Mouse (Mus musculus) liver, embryonic 12.5 days (tissue): Measurements from ENCODE around the gene Olfr1209. TPM values are rescaled to one million over a fixed set of nuclear protein-coding genes. Genes with fewer than 3 reads are reported as not detected.

Source experiments
- ATAC-seq: fragments of 200-750 bp; cut with Nextera tagmentation; 2 replicates; pipeline ENCODE4 v1.8.0; 2017; ENCODE audit warnings: moderate number of reproducible peaks, mild to moderate bottlenecking, moderate library complexity
- H3K27ac ChIP-seq: fragments of 300-500 bp; sonication (generic); 2 replicates; pipeline ENCODE4 v1.5.1; 2016; ENCODE audit warnings: mild to moderate bottlenecking
- H3K27me3 ChIP-seq: fragments of 300-500 bp; sonication (generic); replicated peaks from 2 replicates; pipeline ENCODE4 v1.6.1; 2016; ENCODE audit warnings: mild to moderate bottlenecking, moderate library complexity
- H3K36me3 ChIP-seq: fragments of 300-500 bp; sonication (generic); 2 replicates; pipeline ENCODE4 v1.6.1; 2016; ENCODE audit warnings: mild to moderate bottlenecking, moderate library complexity
- H3K4me1 ChIP-seq: fragments of 300-500 bp; sonication (generic); 2 replicates; pipeline ENCODE4 v1.6.1; 2016
- H3K4me2 ChIP-seq: fragments of 300-500 bp; sonication (generic); 2 replicates; pipeline ENCODE4 v1.6.1; 2016; ENCODE audit warnings: mild to moderate bottlenecking, moderate library complexity
- H3K4me3 ChIP-seq: fragments of 300-500 bp; sonication (generic); 2 replicates; pipeline ENCODE4 v1.5.1; 2016; ENCODE audit warnings: mild to moderate bottlenecking, moderate library complexity
- H3K9ac ChIP-seq: fragments of 300-500 bp; sonication (generic); 2 replicates; pipeline ENCODE4 v1.6.1; 2016; ENCODE audit warnings: mild to moderate bottlenecking, moderate library complexity
- H3K9me3 ChIP-seq: fragments of 300-500 bp; sonication (generic); replicated peaks from 2 replicates; pipeline ENCODE4 v1.6.1; 2016; ENCODE audit warnings: mild to moderate bottlenecking, moderate library complexity
- WGBS: fragments of 180-500 bp; shearing (Covaris S2); methylation state at CpG from one replicate; pipeline ENCODE4 v1.1.7; 2016; ENCODE audit not compliant: insufficient replicate concordance; 5-methylcytosine and 5-hydroxymethylcytosine counted together
- polyA plus RNA-seq: library from polyadenylated mRNA; unstranded; fragments of >200 nt; fragmentation: Nextera tagmentation; extraction: Ambion mirVana; gene quantifications from 2 replicates; pipeline ENCODE4 v1.2.1, GENCODE M21; 2016

Gene Olfr1209
- polyA plus RNA-seq = not detected in 2 replicates

DNA sequence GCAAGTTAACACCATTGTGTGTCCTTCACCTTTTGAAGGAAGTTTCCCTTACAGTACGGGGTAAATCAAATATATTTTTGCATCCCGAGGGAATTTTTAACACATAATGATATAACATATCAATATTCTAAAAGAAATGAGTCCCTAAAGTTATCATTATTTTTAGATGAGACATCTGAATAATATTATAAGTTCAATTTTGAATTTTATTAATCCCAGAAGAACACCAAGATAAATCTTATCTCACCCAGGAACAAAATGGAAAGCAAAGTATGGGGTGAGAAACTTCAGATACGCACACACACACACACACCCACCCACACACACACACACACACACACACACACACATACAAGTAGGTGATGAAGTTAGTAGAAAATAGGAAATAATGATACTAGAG, at the start of gene Olfr1209:
Gene Olfr1209 (minus strand): TSS at position 101 of the 400 bp plus-strand sequence.
- H3K36me3 ChIP-seq = no peaks in the 10 kb centered on the region
- no peak within 1 kb of the TSS for H3K9ac ChIP-seq
- no peak within 1 kb of the TSS for H3K4me3 ChIP-seq
- H3K27me3 ChIP-seq = no peaks in the 10 kb centered on the region
- no peaks in the 10 kb centered on the region for H3K4me1 ChIP-seq
- 71% methylated on average over 3 of the region's 3 CpGs for WGBS
- no peak within 1 kb of the TSS for H3K27ac ChIP-seq
- no peak for ATAC-seq
- H3K9me3 ChIP-seq = no peaks in the 10 kb centered on the region
- H3K4me2 ChIP-seq = no peak within 1 kb of the TSS

DNA sequence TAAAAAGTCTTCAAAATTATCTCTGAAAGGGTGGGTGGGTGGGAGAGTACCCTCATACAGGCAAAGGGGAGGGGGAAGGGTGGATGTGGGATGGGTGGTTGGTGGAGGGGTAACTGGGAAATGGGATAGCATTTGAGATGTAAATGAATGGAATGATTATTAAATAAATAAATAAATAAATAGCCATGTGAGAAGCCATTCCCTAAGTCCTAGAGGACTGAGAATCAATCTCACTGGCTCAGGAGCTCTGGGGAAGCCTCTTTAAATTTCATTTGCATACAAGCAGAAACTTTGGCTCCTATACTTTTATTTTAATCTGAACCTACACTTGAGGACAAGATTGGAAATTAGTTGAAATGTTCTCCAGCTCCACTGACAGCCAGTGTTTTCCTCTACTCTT, 38.7 kb upstream of the Olfr1209 start, which contains the start of gene Olfr1212:
Gene Olfr1212 (plus strand): TSS at position 301 of the 400 bp plus-strand sequence.
- ATAC-seq = no peak
- H3K4me3 ChIP-seq = no peak within 1 kb of the TSS

DNA sequence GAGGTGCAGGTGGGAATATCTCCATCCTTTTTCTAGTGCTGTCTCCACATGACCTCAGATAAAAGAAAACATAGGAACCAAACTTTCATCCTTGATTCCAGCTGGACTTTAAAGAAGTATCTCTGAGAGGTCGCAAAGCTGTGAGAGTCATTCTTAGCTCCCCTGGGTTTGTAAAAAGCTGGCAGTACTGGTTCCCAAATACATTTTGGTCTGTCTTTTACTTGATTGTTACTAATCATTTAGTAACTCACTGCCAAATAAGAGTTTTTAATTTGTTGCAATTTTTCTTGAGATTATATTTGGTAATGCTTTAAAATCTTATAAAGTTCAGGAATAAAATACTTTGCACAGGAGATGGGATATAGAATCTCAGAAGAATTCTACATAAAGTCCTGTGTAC, 23.1 kb upstream of the Olfr1209 start, which contains the start of gene Olfr1211:
Gene Olfr1211 (minus strand): TSS at position 101 of the 400 bp plus-strand sequence.
- no peaks in the 10 kb centered on the region for H3K36me3 ChIP-seq
- H3K4me3 ChIP-seq = no peak within 1 kb of the TSS
- 59% methylated on average over 1 of the region's 1 CpGs for WGBS
- no peak within 1 kb of the TSS for H3K27ac ChIP-seq
- no peaks in the 10 kb centered on the region for H3K4me1 ChIP-seq
- no peak for ATAC-seq
- no peak within 1 kb of the TSS for H3K9ac ChIP-seq
- H3K9me3 ChIP-seq = no peaks in the 10 kb centered on the region
- H3K4me2 ChIP-seq = no peak within 1 kb of the TSS
- H3K27me3 ChIP-seq = no peaks in the 10 kb centered on the region

More for the DNA sequence above, 38.7 kb upstream of the Olfr1209 start, which contains the start of gene Olfr1212:
- Histone ChIP-seq H3K27ac (no peak within 1 kb of the TSS), H3K4me1 (no peaks in the 10 kb centered on the region), H3K4me2 (no peak within 1 kb of the TSS), H3K36me3 (no peaks in the 10 kb centered on the region), H3K27me3 (no peaks in the 10 kb centered on the region), H3K9me3 (no peaks in the 10 kb centered on the region), H3K9ac (no peak within 1 kb of the TSS)

DNA sequence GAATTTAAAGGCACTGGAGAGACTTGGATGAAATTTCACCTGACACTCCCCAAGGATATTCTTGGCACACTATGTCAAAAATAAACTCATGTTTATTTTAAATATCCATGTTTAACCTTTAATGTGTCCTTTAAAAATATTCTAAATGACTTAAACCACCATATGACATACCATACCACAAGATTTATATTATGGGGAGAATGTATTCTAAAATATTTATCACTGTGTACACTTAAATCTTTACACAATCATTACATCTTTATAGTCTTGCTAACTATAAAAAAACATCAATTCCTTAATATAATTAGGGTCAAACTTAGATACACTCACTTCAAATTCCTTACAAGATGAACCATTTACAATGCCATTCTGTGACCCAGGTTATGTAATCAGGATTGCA, 12.7 kb downstream of the Olfr1209 start, which contains the start of gene Olfr1208:
Gene Olfr1208 (minus strand): TSS at position 101 of the 400 bp plus-strand sequence.
- Histone ChIP-seq H3K36me3 (no peaks in the 10 kb centered on the region), H3K9ac (no peak within 1 kb of the TSS), H3K27ac (no peak within 1 kb of the TSS), H3K4me1 (no peaks in the 10 kb centered on the region), H3K27me3 (no peaks in the 10 kb centered on the region), H3K4me2 (no peak within 1 kb of the TSS), H3K4me3 (no peak within 1 kb of the TSS), H3K9me3 (no peaks in the 10 kb centered on the region)
- no peak for ATAC-seq

DNA sequence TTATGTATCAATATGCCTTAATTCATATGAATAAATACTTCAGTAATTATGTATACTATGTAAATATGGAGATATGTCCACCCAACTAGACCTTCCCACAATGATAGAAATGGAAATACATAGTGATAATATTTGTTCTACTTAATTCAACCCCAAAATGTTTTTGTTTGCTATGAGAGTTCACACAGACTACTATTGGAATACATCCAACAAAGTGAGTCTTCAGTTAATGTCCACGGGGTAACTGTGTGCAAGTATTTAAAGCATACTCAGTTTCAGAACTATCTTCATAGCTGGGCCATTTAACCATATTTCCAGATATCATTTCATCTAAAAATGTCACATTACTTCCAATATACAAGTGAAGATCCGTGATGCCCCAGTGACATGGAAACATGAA, 52.0 kb downstream of the Olfr1209 start, which contains the start of gene Olfr1206:
Gene Olfr1206 (plus strand): TSS at position 301 of the 400 bp plus-strand sequence.
- no peaks in the 10 kb centered on the region for H3K27me3 ChIP-seq
- no peak for ATAC-seq
- H3K4me2 ChIP-seq = no peak within 1 kb of the TSS
- H3K4me1 ChIP-seq = no peaks in the 10 kb centered on the region
- H3K9ac ChIP-seq = no peak within 1 kb of the TSS
- 62% methylated on average over 2 of the region's 2 CpGs for WGBS
- H3K9me3 ChIP-seq = no peaks in the 10 kb centered on the region
- H3K4me3 ChIP-seq = no peak within 1 kb of the TSS
- no peaks in the 10 kb centered on the region for H3K36me3 ChIP-seq
- no peak within 1 kb of the TSS for H3K27ac ChIP-seq

Other genes with a start within 250 kb of the Olfr1209 start
- not detected in 2 replicates for gene Olfr1193, start 239.5 kb downstream of the Olfr1209 start, polyA plus RNA-seq
- not detected in 2 replicates for gene Olfr1195, start 226.0 kb downstream of the Olfr1209 start, polyA plus RNA-seq
- not detected in 2 replicates for gene Olfr1196, start 210.6 kb downstream of the Olfr1209 start, polyA plus RNA-seq
- not detected in 2 replicates for gene Olfr1197, start 182.8 kb downstream of the Olfr1209 start, polyA plus RNA-seq
- not detected in 2 replicates for gene Olfr1198, start 163.8 kb downstream of the Olfr1209 start, polyA plus RNA-seq
- gene Olfr1199, start 154.7 kb downstream of the Olfr1209 start, polyA plus RNA-seq = not detected in 2 replicates
- not detected in 2 replicates for gene Olfr1200, start 144.7 kb downstream of the Olfr1209 start, polyA plus RNA-seq
- not detected in 2 replicates for gene Olfr1201, start 122.1 kb downstream of the Olfr1209 start, polyA plus RNA-seq
- gene Olfr1202, start 100.7 kb downstream of the Olfr1209 start, polyA plus RNA-seq = not detected in 2 replicates
- gene Olfr1205, start 85.4 kb downstream of the Olfr1209 start, polyA plus RNA-seq = not detected in 2 replicates
- gene Olfr1204, start 65.9 kb downstream of the Olfr1209 start, polyA plus RNA-seq = not detected in 2 replicates
- not detected in 2 replicates for gene Olfr1206, start 51.9 kb downstream of the Olfr1209 start, polyA plus RNA-seq
- not detected in 2 replicates for gene Olfr1208, start 12.8 kb downstream of the Olfr1209 start, polyA plus RNA-seq
- not detected in 2 replicates for gene Olfr1211, start 23.0 kb upstream of the Olfr1209 start, polyA plus RNA-seq
- gene Olfr1212, start 38.8 kb upstream of the Olfr1209 start, polyA plus RNA-seq = not detected in 2 replicates
- not detected in 2 replicates for gene Gm13762, start 65.1 kb upstream of the Olfr1209 start, polyA plus RNA-seq
- gene Olfr1214, start 77.5 kb upstream of the Olfr1209 start, polyA plus RNA-seq = not detected in 2 replicates
- gene Olfr1215, start 91.8 kb upstream of the Olfr1209 start, polyA plus RNA-seq = not detected in 2 replicates
- gene Olfr1216, start 103.2 kb upstream of the Olfr1209 start, polyA plus RNA-seq = not detected in 2 replicates
- gene Olfr1217, start 116.9 kb upstream of the Olfr1209 start, polyA plus RNA-seq = not detected in 2 replicates
- not detected in 2 replicates for gene Olfr1218, start 146.0 kb upstream of the Olfr1209 start, polyA plus RNA-seq
- gene Olfr1219, start 168.4 kb upstream of the Olfr1209 start, polyA plus RNA-seq = not detected in 2 replicates
- gene Olfr1220, start 191.7 kb upstream of the Olfr1209 start, polyA plus RNA-seq = not detected in 2 replicates
- gene Olfr1221, start 202.1 kb upstream of the Olfr1209 start, polyA plus RNA-seq = not detected in 2 replicates
- gene Olfr1222, start 217.9 kb upstream of the Olfr1209 start, polyA plus RNA-seq = not detected in 2 replicates
- gene Olfr1223, start 236.4 kb upstream of the Olfr1209 start, polyA plus RNA-seq = not detected in 2 replicates
- gene Olfr1224-ps1, start 248.9 kb upstream of the Olfr1209 start, polyA plus RNA-seq = not detected in 2 replicates